8 mouse cellular contexts compared by ENCODE assay signal in the genomic region with DNA sequence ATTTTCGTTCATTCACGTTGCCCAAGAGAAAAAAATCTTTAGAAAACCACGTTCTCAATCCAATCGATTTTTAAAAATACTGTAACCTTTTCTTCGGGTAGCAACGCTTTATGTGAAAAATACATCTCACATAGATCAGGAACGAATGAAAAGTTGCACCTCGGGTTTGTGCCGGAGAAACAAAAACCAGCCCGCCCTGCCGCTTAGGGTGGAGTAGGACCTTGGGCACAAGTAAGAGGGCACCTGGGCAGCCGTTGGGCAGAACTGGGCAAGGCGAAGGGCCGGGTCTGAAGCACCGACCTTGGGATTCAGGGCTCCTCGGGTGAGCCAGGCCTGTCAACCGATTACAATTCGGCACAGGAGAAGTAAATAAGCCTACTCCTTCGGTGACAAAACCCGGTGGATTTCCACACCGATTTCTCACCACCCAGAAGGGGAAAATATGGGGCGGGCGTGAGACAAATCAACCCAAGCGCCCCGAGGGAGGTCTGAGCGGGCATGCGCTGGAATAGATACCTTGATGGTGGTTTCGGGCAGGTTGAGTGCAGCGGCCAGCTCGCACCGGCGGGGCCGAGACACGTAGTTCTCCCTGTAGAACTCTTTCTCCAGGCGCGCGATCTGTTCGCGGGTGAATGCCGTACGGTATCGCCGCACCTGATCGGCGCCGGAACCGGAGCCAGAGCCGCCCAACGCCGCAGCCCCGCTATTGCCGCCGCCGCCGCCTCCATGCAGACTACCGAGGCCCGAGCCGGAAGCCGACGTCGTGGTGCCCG. TPM values are rescaled to one million over a fixed set of nuclear protein-coding genes. Genes with fewer than 3 reads are reported as not detected.
A peak's percentile ranks its signal among the peaks of the same experiment; 100 is the strongest.
DNase-seq lines count a peak whose midpoint lies in the region; ATAC-seq lines count a peak whose summit lies in the region.
"Had no signal": no experiment of that assay in that cellular context is flagged by ENCODE, and none has a peak within 500 bp of the region (broad histone marks: within the 10 kb centered on the region; RNA-seq: fewer than 3 reads in every experiment).

No protein-coding gene starts in this region.

- H3K4me1 ChIP-seq in forebrain, embryonic 15.5 days, result peaks cover 19% of the 10 kb centered on the region
- H3K4me1 ChIP-seq in limb, embryonic 11.5 days (ENCODE audit: control insufficient read depth, insufficient read depth, low read length), result peaks cover 13% of the 10 kb centered on the region

- peak; percentile 31 for DNase-seq in urinary bladder, adult 2 months (ENCODE audit: low spot score)
- no peak for DNase-seq in urinary bladder, postnatal 36 days (ENCODE audit: low spot score in 2 of 2)
- peak; percentile 79 for DNase-seq in limb, embryonic 11.5 days (ENCODE audit: low spot score)
- peak; percentile 34 for DNase-seq in splenic B cell, adult 2 months (ENCODE audit: low read depth, low spot score)
- DNase-seq in right cerebral cortex, postnatal 4 days, result no peak
- DNase-seq in c-Kit-positive CD71-positive TER-119-positive erythroid progenitor cells, embryonic 14.5 days (ENCODE audit: low spot score), result no peak

- no peaks in the 10 kb centered on the region for H3K9me3 ChIP-seq in forebrain, embryonic 15.5 days
- H3K9me3 ChIP-seq in limb, embryonic 11.5 days (ENCODE audit: control insufficient read depth, low read length), result no peaks in the 10 kb centered on the region

- H3K36me3 ChIP-seq in forebrain, embryonic 15.5 days, result no peaks in the 10 kb centered on the region
- H3K36me3 ChIP-seq in limb, embryonic 11.5 days (ENCODE audit: control insufficient read depth, insufficient read depth, low read length), result no peaks in the 10 kb centered on the region
- H3K36me3 ChIP-seq in splenic B cell, adult 2 months (ENCODE audit: control insufficient read depth, insufficient read depth, low read length, poor library complexity, severe bottlenecking), result no peaks in the 10 kb centered on the region

- no peak overlapping the region for H3K27ac ChIP-seq in forebrain, embryonic 15.5 days (replicated peaks)
- no peak overlapping the region; the same call in 1 of the 2 replicates for H3K27ac ChIP-seq in limb, embryonic 11.5 days (replicated peaks; ENCODE audit: low read depth, low read length)

- 0 out of 2 replicates have a peak overlapping the region, but pooled peaks have one; percentile 6 for H3K4me3 ChIP-seq in forebrain, embryonic 15.5 days
- peak overlapping the region; percentile 38 for H3K4me3 ChIP-seq in limb, embryonic 11.5 days (ENCODE audit: low read depth, low read length)
- H3K4me3 ChIP-seq: myocyte had no signal

- H3K4me2 ChIP-seq in forebrain, embryonic 15.5 days (replicated peaks), result no peak overlapping the region; the same call in 1 of the 2 replicates
- peak overlapping the region; percentile 38 for H3K4me2 ChIP-seq in limb, embryonic 11.5 days (ENCODE audit: low read depth, severe bottlenecking)

- 3% methylated on average over 62 of the region's 62 CpGs for WGBS in forebrain, embryonic 15.5 days
- whole genome bisulfite sequencing in limb, embryonic 11.5 days, result 3% methylated on average over 62 of the region's 62 CpGs

- peaks cover 73% of the 10 kb centered on the region for H3K27me3 ChIP-seq in forebrain, embryonic 15.5 days
- peaks cover 54% of the 10 kb centered on the region for H3K27me3 ChIP-seq in limb, embryonic 11.5 days (ENCODE audit: control insufficient read depth, insufficient read depth, low read length)
- H3K27me3 ChIP-seq in splenic B cell, adult 2 months (ENCODE audit: control insufficient read depth, insufficient read depth, low read length, poor library complexity, severe bottlenecking), result peaks cover 3% of the 10 kb centered on the region

- H3K9ac ChIP-seq in forebrain, embryonic 15.5 days (replicated peaks), result no peak overlapping the region
- peak overlapping the region; percentile 81 for H3K9ac ChIP-seq in limb, embryonic 11.5 days (ENCODE audit: low read length)

- no peak for ATAC-seq in forebrain, embryonic 15.5 days (replicated peaks)
- no peak for ATAC-seq in limb, embryonic 11.5 days (ENCODE audit: insufficient number of reproducible peaks, low FRiP score, low TSS enrichment, low read depth)

RNA-seq across cellular contexts. Expression of a gene that starts 1.9 kb away (rescaled TPM):
- polyA plus RNA-seq in urinary bladder, adult 2 months (2012; rRNA removed), result 0.56 and 1.1 TPM in 2 replicates
- polyA plus RNA-seq in forebrain, embryonic 15.5 days (2015; fragmentation: Nextera tagmentation; extraction: Ambion mirVana), result not detected in 2 replicates
- 3.3 and 3.8 TPM in 2 replicates for polyA plus RNA-seq in limb, embryonic 11.5 days (2014; fragmentation: Nextera tagmentation; extraction: Ambion mirVana)
- polyA plus RNA-seq: myocyte had no signal

RNA-seq across cellular contexts. Expression of a gene that starts 10.7 kb away (rescaled TPM):
- polyA plus RNA-seq in urinary bladder, adult 2 months (2012; rRNA removed), result 15.4 and 17.9 TPM in 2 replicates
- not detected in 2 replicates for polyA plus RNA-seq in forebrain, embryonic 15.5 days (2015; fragmentation: Nextera tagmentation; extraction: Ambion mirVana)
- 55.3 and 59.8 TPM in 2 replicates for polyA plus RNA-seq in limb, embryonic 11.5 days (2014; fragmentation: Nextera tagmentation; extraction: Ambion mirVana)
- polyA plus RNA-seq: myocyte had no signal

RNA-seq across cellular contexts. Expression of a gene that starts 17.4 kb away (rescaled TPM):
- 2.3 and 2.6 TPM in 2 replicates for polyA plus RNA-seq in urinary bladder, adult 2 months (2012; rRNA removed)
- polyA plus RNA-seq in forebrain, embryonic 15.5 days (2015; fragmentation: Nextera tagmentation; extraction: Ambion mirVana), result not detected in 2 replicates
- 80.7 and 82.2 TPM in 2 replicates for polyA plus RNA-seq in limb, embryonic 11.5 days (2014; fragmentation: Nextera tagmentation; extraction: Ambion mirVana)
- polyA plus RNA-seq: myocyte had no signal

RNA-seq across cellular contexts. Expression of a gene that starts 21.9 kb away (rescaled TPM):
- 8.1 and 8.9 TPM in 2 replicates for polyA plus RNA-seq in urinary bladder, adult 2 months (2012; rRNA removed)
- not detected in 2 replicates for polyA plus RNA-seq in forebrain, embryonic 15.5 days (2015; fragmentation: Nextera tagmentation; extraction: Ambion mirVana)
- polyA plus RNA-seq in limb, embryonic 11.5 days (2014; fragmentation: Nextera tagmentation; extraction: Ambion mirVana), result 59.6 and 64.4 TPM in 2 replicates
- polyA plus RNA-seq: myocyte had no signal

RNA-seq across cellular contexts. Expression of a gene that starts 34.3 kb away (rescaled TPM):
- 13.5 and 14.9 TPM in 2 replicates for polyA plus RNA-seq in urinary bladder, adult 2 months (2012; rRNA removed)
- polyA plus RNA-seq in forebrain, embryonic 15.5 days (2015; fragmentation: Nextera tagmentation; extraction: Ambion mirVana), result not detected in 2 replicates
- 52.0 and 55.0 TPM in 2 replicates for polyA plus RNA-seq in limb, embryonic 11.5 days (2014; fragmentation: Nextera tagmentation; extraction: Ambion mirVana)
- polyA plus RNA-seq: myocyte had no signal

Comparison
In these comparisons a context has a peak if more than half of its experiments do, and no peak if none do; other contexts are left out.
1. DNase-seq: peak in urinary bladder, adult 2 months (single experiment), limb, embryonic 11.5 days (single experiment) and splenic B cell, adult 2 months (single experiment); none in urinary bladder, postnatal 36 days (0 of 2), right cerebral cortex, postnatal 4 days (single experiment) and c-Kit-positive CD71-positive TER-119-positive erythroid progenitor cells, embryonic 14.5 days (single experiment).
2. RNA of a gene that starts 10.7 kb away (polyA plus RNA-seq): 55.3 to 59.8 TPM in limb, embryonic 11.5 days and 15.4 to 17.9 TPM in urinary bladder, adult 2 months; not detected in forebrain, embryonic 15.5 days; every median in the first group is over 10 times any median in the second.
3. RNA of a gene that starts 17.4 kb away (polyA plus RNA-seq): 80.7 to 82.2 TPM in limb, embryonic 11.5 days; 2.3 to 2.6 TPM in urinary bladder, adult 2 months and not detected in forebrain, embryonic 15.5 days; every median in the first group is over 10 times any median in the second.